Mouse (Mus musculus) hindbrain, embryonic 11.5 days (tissue): ENCODE measurements at regions not wholly inside any gene's neighbourhood (a gene's known extent, or its start where the extent isn't known, plus 50 kb on each side); places are given as distances from the start of the nearest gene placed in this dataset.

Experiments
- ATAC-seq: fragments of 200-750 bp; cut with Nextera tagmentation; 2 replicates; pipeline ENCODE4 v1.8.0; 2017; ENCODE audit warnings: mild to moderate bottlenecking, moderate TSS enrichment, moderate library complexity; ENCODE audit not compliant: low FRiP score
- DNase-seq: peaks from one replicate; pipeline ENCODE4 v3.0.0-alpha.2; 2015; ENCODE audit warnings: low spot score
- H3K27ac ChIP-seq: fragments of 300-500 bp; sonication (generic); 2 replicates; pipeline ENCODE4 v1.5.1; 2014; ENCODE audit warnings: mild to moderate bottlenecking, low read depth, low read length
- H3K27me3 ChIP-seq: fragments of 300-500 bp; sonication (generic); 2 replicates; pipeline ENCODE4 v1.6.1; 2014; ENCODE audit warnings: mild to moderate bottlenecking, low read length, moderate library complexity, mixed read lengths; ENCODE audit not compliant: control insufficient read depth, insufficient read depth
- H3K36me3 ChIP-seq: fragments of 300-500 bp; sonication (generic); 2 replicates; pipeline ENCODE4 v1.6.1; 2014; ENCODE audit warnings: mild to moderate bottlenecking, low read length, moderate library complexity, mixed read lengths; ENCODE audit not compliant: control insufficient read depth, insufficient read depth
- H3K4me1 ChIP-seq: fragments of 300-500 bp; sonication (generic); replicated peaks from 2 replicates; pipeline ENCODE4 v1.6.1; 2014; ENCODE audit warnings: low read length, mixed read lengths; ENCODE audit not compliant: control insufficient read depth, insufficient read depth
- H3K4me2 ChIP-seq: fragments of 300-500 bp; sonication (generic); replicated peaks from 2 replicates; pipeline ENCODE4 v1.6.1; 2014; ENCODE audit warnings: mild to moderate bottlenecking, low read depth, low read length
- H3K4me3 ChIP-seq: fragments of 300-500 bp; sonication (generic); 2 replicates; pipeline ENCODE4 v1.5.1; 2014; ENCODE audit warnings: low read depth, low read length
- H3K9ac ChIP-seq: fragments of 300-500 bp; sonication (generic); 2 replicates; pipeline ENCODE4 v1.6.1; 2014; ENCODE audit warnings: low read depth, low read length
- H3K9me3 ChIP-seq: fragments of 300-500 bp; sonication (generic); 2 replicates; pipeline ENCODE4 v1.6.1; 2016; ENCODE audit warnings: low read length; ENCODE audit not compliant: control insufficient read depth
- WGBS: fragments of 180-500 bp; shearing (Covaris S2); extraction: QIAGEN DNeasy Blood & Tissue Kit; methylation state at CpG from one replicate; pipeline ENCODE4 v1.1.7; 2014; 5-methylcytosine and 5-hydroxymethylcytosine counted together

GRCm38 (mm10) chr3:19408283-19408682 lies 220.2 kb downstream of the 1700064H15Rik start:
- Histone ChIP-seq H3K9me3 (no peaks in the 10 kb centered on the region), H3K4me3 (no peak overlapping the region), H3K27ac (no peak overlapping the region), H3K4me2 (no peak overlapping the region), H3K36me3 (no peaks in the 10 kb centered on the region), H3K27me3 (no peaks in the 10 kb centered on the region), H3K4me1 (no peaks in the 10 kb centered on the region), H3K9ac (no peak overlapping the region)
- 59% methylated on average over 2 of the region's 2 CpGs for WGBS
- DNase-seq (no peak), ATAC-seq (no peak)

GRCm38 (mm10) chr3:19407591-19408090 lies 220.8 kb downstream of the 1700064H15Rik start:
- Histone ChIP-seq H3K9me3 (no peaks in the 10 kb centered on the region), H3K27ac (no peak overlapping the region), H3K36me3 (no peaks in the 10 kb centered on the region), H3K4me3 (no peak overlapping the region), H3K4me1 (no peaks in the 10 kb centered on the region), H3K9ac (no peak overlapping the region), H3K4me2 (no peak overlapping the region), H3K27me3 (no peaks in the 10 kb centered on the region)
- no peak for DNase-seq
- no peak for ATAC-seq
- 85% methylated on average over 2 of the region's 2 CpGs for whole genome bisulfite sequencing

- peak; percentile 56 for DNase-seq
Measured at GRCm38 (mm10) chr3:19406351-19407151, 221.9 kb downstream of the 1700064H15Rik start.

GRCm38 (mm10) chr3:19385675-19386074 lies 242.8 kb downstream of the 1700064H15Rik start:
- Histone ChIP-seq H3K9me3 (no peaks in the 10 kb centered on the region), H3K36me3 (no peaks in the 10 kb centered on the region)

More at GRCm38 (mm10) chr3:19406351-19407151, 221.9 kb downstream of the 1700064H15Rik start:
- Histone ChIP-seq H3K4me1 (no peaks in the 10 kb centered on the region), H3K9me3 (no peaks in the 10 kb centered on the region), H3K36me3 (no peaks in the 10 kb centered on the region), H3K27ac (peak overlapping the region; percentile 30; the same call in 1 of the 2 replicates), H3K27me3 (no peaks in the 10 kb centered on the region), H3K9ac (no peak overlapping the region), H3K4me2 (no peak overlapping the region), H3K4me3 (no peak overlapping the region)
- ATAC-seq: peak; percentile 90
- 44% methylated on average over 14 of the region's 14 CpGs for WGBS

GRCm38 (mm10) chr3:19368998-19369397 lies 259.5 kb downstream of the 1700064H15Rik start:
- Histone ChIP-seq H3K27me3 (no peaks in the 10 kb centered on the region), H3K36me3 (no peaks in the 10 kb centered on the region), H3K4me1 (no peaks in the 10 kb centered on the region), H3K9me3 (no peaks in the 10 kb centered on the region), H3K4me3 (no peak overlapping the region), H3K27ac (no peak overlapping the region), H3K9ac (no peak overlapping the region), H3K4me2 (no peak overlapping the region)
- ATAC-seq: no peak
- DNase-seq: no peak
- WGBS: 89% methylated on average over 1 of the region's 1 CpGs

More at GRCm38 (mm10) chr3:19385675-19386074, 242.8 kb downstream of the 1700064H15Rik start:
- no peaks in the 10 kb centered on the region for H3K27me3 ChIP-seq
- H3K4me2 ChIP-seq: no peak overlapping the region
- ATAC-seq (no peak), DNase-seq (no peak)
- H3K4me1 ChIP-seq: no peaks in the 10 kb centered on the region
- WGBS: 45% methylated on average over 2 of the region's 2 CpGs
- no peak overlapping the region for H3K27ac ChIP-seq
- no peak overlapping the region for H3K9ac ChIP-seq
- no peak overlapping the region for H3K4me3 ChIP-seq

GRCm38 (mm10) chr3:19367761-19368160 lies 260.7 kb downstream of the 1700064H15Rik start:
- Histone ChIP-seq H3K4me3 (no peak overlapping the region), H3K4me2 (no peak overlapping the region), H3K27me3 (no peaks in the 10 kb centered on the region), H3K36me3 (no peaks in the 10 kb centered on the region), H3K4me1 (no peaks in the 10 kb centered on the region), H3K9me3 (no peaks in the 10 kb centered on the region), H3K27ac (no peak overlapping the region), H3K9ac (no peak overlapping the region)
- 74% methylated on average over 2 of the region's 2 CpGs for WGBS
- DNase-seq (no peak), ATAC-seq (no peak)
